Mouse (Mus musculus) hindbrain, embryonic 10.5 days (tissue): ENCODE measurements around the gene 1600014C23Rik. TPM values are rescaled to one million over a fixed set of nuclear protein-coding genes. Genes with fewer than 3 reads are reported as not detected.

Source experiments
- DNase-seq: peaks from one replicate; pipeline ENCODE4 v3.0.0-alpha.2; 2017; ENCODE audit warnings: low spot score
- H3K27ac ChIP-seq: fragments of 300-500 bp; sonication (generic); 2 replicates; pipeline ENCODE4 v1.5.1; 2016; ENCODE audit warnings: mild to moderate bottlenecking, moderate library complexity
- H3K27me3 ChIP-seq: fragments of 300-500 bp; sonication (generic); 2 replicates; pipeline ENCODE4 v1.6.1; 2016; ENCODE audit warnings: mild to moderate bottlenecking; ENCODE audit not compliant: poor library complexity, insufficient read depth, severe bottlenecking
- H3K36me3 ChIP-seq: fragments of 300-500 bp; sonication (generic); 2 replicates; pipeline ENCODE4 v1.6.1; 2016; ENCODE audit warnings: mild to moderate bottlenecking, moderate library complexity
- H3K4me1 ChIP-seq: fragments of 300-500 bp; sonication (generic); replicated peaks from 2 replicates; pipeline ENCODE4 v1.6.1; 2016; ENCODE audit warnings: mild to moderate bottlenecking
- H3K4me3 ChIP-seq: fragments of 300-500 bp; sonication (generic); 2 replicates; pipeline ENCODE4 v1.5.1; 2016; ENCODE audit warnings: mild to moderate bottlenecking, moderate library complexity
- H3K9me3 ChIP-seq: fragments of 300-500 bp; sonication (generic); 2 replicates; pipeline ENCODE4 v1.6.1; 2016; ENCODE audit warnings: mild to moderate bottlenecking, moderate library complexity
- WGBS: fragments of 180-500 bp; shearing (Covaris S2); methylation state at CpG from one replicate; pipeline ENCODE4 v1.1.7; 2016; 5-methylcytosine and 5-hydroxymethylcytosine counted together
- polyA plus RNA-seq: library from polyadenylated mRNA; unstranded; fragments of >200 nt; fragmentation: Nextera tagmentation; extraction: Ambion mirVana; gene quantifications from 2 replicates; pipeline ENCODE4 v1.2.1, GENCODE M21; 2016

The 1600014C23Rik gene
- polyA plus RNA-seq, 1 experiment from 2014 or later, result 0.67 TPM

GRCm38 (mm10) chr17:45731172-45731864, 2.3 kb downstream of the 1600014C23Rik start:
- Histone ChIP-seq H3K4me3 (no peak overlapping the region), H3K4me1 (peaks cover 74% of the 10 kb centered on the region), H3K9me3 (no peaks in the 10 kb centered on the region), H3K27me3 (peaks cover 46% of the 10 kb centered on the region), H3K27ac (no peak overlapping the region), H3K36me3 (no peaks in the 10 kb centered on the region)
- peak; percentile 90 for DNase-seq
- WGBS, result 28% methylated on average over 9 of the region's 9 CpGs

GRCm38 (mm10) chr17:45730696-45731095, 2.9 kb downstream of the 1600014C23Rik start:
- peak overlapping the region; percentile 66; the same call in 1 of the 2 replicates for H3K27ac ChIP-seq
- peaks cover 46% of the 10 kb centered on the region for H3K27me3 ChIP-seq
- WGBS, result 84% methylated on average over 4 of the region's 4 CpGs
- no peak overlapping the region for H3K4me3 ChIP-seq
- no peak for DNase-seq
- H3K36me3 ChIP-seq, result no peaks in the 10 kb centered on the region
- peaks cover 74% of the 10 kb centered on the region for H3K4me1 ChIP-seq
- no peaks in the 10 kb centered on the region for H3K9me3 ChIP-seq

- DNase-seq, result no peak
- Histone ChIP-seq H3K27ac (peak overlapping the region; percentile 35; the same call in 1 of the 2 replicates), H3K36me3 (no peaks in the 10 kb centered on the region), H3K27me3 (peaks cover 39% of the 10 kb centered on the region), H3K9me3 (no peaks in the 10 kb centered on the region), H3K4me3 (no peak overlapping the region), H3K4me1 (peaks cover 66% of the 10 kb centered on the region)
- WGBS, result 58% methylated on average over 10 of the region's 10 CpGs
These were observed 4.3 kb downstream of the 1600014C23Rik start for GRCm38 (mm10) chr17:45729387-45729786.

- H3K27ac ChIP-seq, result 0 out of 2 replicates have a peak overlapping the region, but pooled peaks have one; percentile 19
These were observed 5.5 kb downstream of the 1600014C23Rik start for GRCm38 (mm10) chr17:45727983-45728723.

GRCm38 (mm10) chr17:45727481-45727880, 6.2 kb downstream of the 1600014C23Rik start:
- H3K36me3 ChIP-seq, result no peaks in the 10 kb centered on the region

More at GRCm38 (mm10) chr17:45727983-45728723, 5.5 kb downstream of the 1600014C23Rik start:
- H3K9me3 ChIP-seq, result no peaks in the 10 kb centered on the region
- no peak overlapping the region for H3K4me3 ChIP-seq
- 59% methylated on average over 8 of the region's 8 CpGs for WGBS
- DNase-seq, result no peak
- H3K4me1 ChIP-seq, result peaks cover 64% of the 10 kb centered on the region
- peaks cover 28% of the 10 kb centered on the region for H3K27me3 ChIP-seq
- H3K36me3 ChIP-seq, result no peaks in the 10 kb centered on the region

GRCm38 (mm10) chr17:45726249-45726648, 7.4 kb downstream of the 1600014C23Rik start:
- DNase-seq, result no peak
- H3K9me3 ChIP-seq, result no peaks in the 10 kb centered on the region
- WGBS, result 73% methylated on average over 7 of the region's 7 CpGs
- H3K4me3 ChIP-seq, result no peak overlapping the region
- peaks cover 9% of the 10 kb centered on the region; the same call in 1 of the 2 replicates for H3K27me3 ChIP-seq
- peak overlapping the region; percentile 67 for H3K27ac ChIP-seq
- peaks cover 66% of the 10 kb centered on the region for H3K4me1 ChIP-seq
- no peaks in the 10 kb centered on the region for H3K36me3 ChIP-seq

More at GRCm38 (mm10) chr17:45727481-45727880, 6.2 kb downstream of the 1600014C23Rik start:
- 83% methylated on average over 2 of the region's 2 CpGs for WGBS
- peaks cover 66% of the 10 kb centered on the region for H3K4me1 ChIP-seq
- H3K27ac ChIP-seq, result no peak overlapping the region
- DNase-seq, result no peak
- H3K27me3 ChIP-seq, result peaks cover 21% of the 10 kb centered on the region
- H3K9me3 ChIP-seq, result no peaks in the 10 kb centered on the region
- no peak overlapping the region for H3K4me3 ChIP-seq

- Histone ChIP-seq H3K27me3 (no peaks in the 10 kb centered on the region), H3K9me3 (0 out of 2 replicates have a peak, but pooled peaks cover 3% of the 10 kb centered on the region), H3K4me3 (peak overlapping the region; percentile 64; the same call in 1 of the 2 replicates), H3K36me3 (no peaks in the 10 kb centered on the region), H3K4me1 (peaks cover 50% of the 10 kb centered on the region), H3K27ac (peak overlapping the region; percentile 94)
- DNase-seq, result no peak
- 87% methylated on average over 10 of the region's 10 CpGs for WGBS
These were observed 9.1 kb downstream of the 1600014C23Rik start for GRCm38 (mm10) chr17:45724574-45724921.

GRCm38 (mm10) chr17:45723732-45724573, 9.7 kb downstream of the 1600014C23Rik start:
- peak; percentile 93 for DNase-seq
- H3K27me3 ChIP-seq, result no peaks in the 10 kb centered on the region
- H3K27ac ChIP-seq, result peak overlapping the region; percentile 94
- peak overlapping the region; percentile 64 for H3K4me3 ChIP-seq
- 0 out of 2 replicates have a peak, but pooled peaks cover 3% of the 10 kb centered on the region for H3K9me3 ChIP-seq
- no peaks in the 10 kb centered on the region for H3K36me3 ChIP-seq
- H3K4me1 ChIP-seq, result peaks cover 45% of the 10 kb centered on the region
- WGBS, result 5% methylated on average over 25 of the region's 25 CpGs

GRCm38 (mm10) chr17:45718323-45718722, 15.3 kb downstream of the 1600014C23Rik start:
- DNase-seq, result peak; percentile 62
- peaks cover 12% of the 10 kb centered on the region for H3K4me1 ChIP-seq
- no peaks in the 10 kb centered on the region for H3K36me3 ChIP-seq
- H3K9me3 ChIP-seq, result 0 out of 2 replicates have a peak, but pooled peaks cover 3% of the 10 kb centered on the region
- WGBS, result 12% methylated on average over 10 of the region's 10 CpGs
- H3K4me3 ChIP-seq, result no peak overlapping the region
- no peaks in the 10 kb centered on the region for H3K27me3 ChIP-seq
- H3K27ac ChIP-seq, result no peak overlapping the region

GRCm38 (mm10) chr17:45711525-45711924, 22.1 kb downstream of the 1600014C23Rik start:
- H3K4me3 ChIP-seq, result no peak overlapping the region
- no peaks in the 10 kb centered on the region for H3K4me1 ChIP-seq
- H3K36me3 ChIP-seq, result no peaks in the 10 kb centered on the region
- WGBS, result 64% methylated on average over 3 of the region's 3 CpGs
- DNase-seq, result no peak
- H3K27ac ChIP-seq, result no peak overlapping the region
- no peaks in the 10 kb centered on the region for H3K9me3 ChIP-seq
- H3K27me3 ChIP-seq, result no peaks in the 10 kb centered on the region

- Histone ChIP-seq H3K4me3 (no peak overlapping the region), H3K36me3 (no peaks in the 10 kb centered on the region), H3K27ac (no peak overlapping the region), H3K4me1 (no peaks in the 10 kb centered on the region), H3K27me3 (no peaks in the 10 kb centered on the region), H3K9me3 (no peaks in the 10 kb centered on the region)
- DNase-seq, result no peak
- WGBS, result 82% methylated on average over 8 of the region's 8 CpGs
These were observed 23.2 kb downstream of the 1600014C23Rik start for GRCm38 (mm10) chr17:45710407-45710806.

GRCm38 (mm10) chr17:45709829-45710228, 23.8 kb downstream of the 1600014C23Rik start:
- Histone ChIP-seq H3K4me1 (no peaks in the 10 kb centered on the region), H3K4me3 (no peak overlapping the region), H3K9me3 (no peaks in the 10 kb centered on the region), H3K27ac (no peak overlapping the region), H3K36me3 (no peaks in the 10 kb centered on the region), H3K27me3 (no peaks in the 10 kb centered on the region)
- WGBS, result 52% methylated on average over 3 of the region's 3 CpGs
- no peak for DNase-seq
